Mouse (Mus musculus) brain, embryonic 14.5 days (tissue): ENCODE results near the gene Hspa13.
A peak's percentile ranks its signal among the peaks of the same experiment; 100 is the strongest.

Experiments
- CTCF ChIP-seq: fragments of 200-500 bp; IDR thresholded peaks from 2 replicates; pipeline ENCODE4 v1.5.1; 2012; ENCODE audit warnings: inconsistent platforms, mild to moderate bottlenecking, moderate library complexity, borderline replicate concordance; ENCODE audit not compliant: insufficient read depth, insufficient read length; ENCODE audit errors: extremely low read depth
- POLR2A ChIP-seq: fragments of 200-500 bp; IDR thresholded peaks from 2 replicates; pipeline ENCODE4 v1.6.1; 2012; ENCODE audit warnings: mild to moderate bottlenecking, inconsistent platforms, borderline replicate concordance; ENCODE audit not compliant: poor library complexity, insufficient read depth, insufficient read length, severe bottlenecking; ENCODE audit errors: extremely low read depth

DNA sequence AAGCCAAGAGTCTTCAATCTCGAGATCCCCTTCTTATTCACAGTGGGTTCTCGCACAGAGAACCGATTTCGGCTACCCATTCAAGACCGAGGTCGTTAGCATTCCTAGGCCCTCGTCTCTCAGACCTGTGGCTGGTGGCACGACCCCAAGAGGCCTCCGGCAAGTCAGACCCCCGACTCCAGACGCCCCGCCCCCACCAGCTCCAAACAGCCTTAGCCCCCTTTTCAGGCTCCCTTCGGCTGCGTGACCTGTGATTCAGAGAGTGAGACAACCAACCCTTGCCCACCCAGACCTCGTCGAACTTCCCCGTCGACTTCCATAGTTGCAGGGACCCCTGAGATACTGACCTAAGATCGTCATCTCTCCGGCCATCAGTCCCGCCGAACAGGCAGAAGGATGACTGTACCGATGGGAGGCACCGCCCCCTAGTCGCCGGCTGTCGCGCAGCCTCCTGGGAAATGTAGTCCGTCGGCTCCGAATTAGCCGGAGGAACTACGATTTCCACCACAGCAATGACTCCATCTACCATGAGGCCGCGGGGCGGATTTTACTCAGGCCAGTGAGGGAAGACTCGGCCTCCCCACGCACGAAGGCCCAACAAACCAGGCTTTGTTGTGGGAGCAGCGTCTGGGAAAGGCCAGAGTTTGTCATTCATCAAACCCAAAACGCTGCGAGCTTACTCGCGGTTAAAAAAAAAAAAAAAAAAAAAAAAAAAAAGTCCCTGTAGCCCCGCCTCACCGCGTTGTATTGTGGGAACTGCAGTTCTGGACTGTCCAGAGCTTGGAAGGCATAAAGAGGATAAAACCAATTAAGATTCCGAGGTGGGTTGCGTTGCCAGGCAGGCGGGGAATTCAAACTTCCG, at the start of gene Hspa13:
- peak; percentile 23; the same call in 1 of the 2 replicates for TF ChIP-seq POLR2A
- no peak for TF ChIP-seq CTCF
